Mouse (Mus musculus): ENCODE measurements around the gene Sypl. TPM values are rescaled to one million over a fixed set of nuclear protein-coding genes. Genes with fewer than 3 reads are reported as not detected.

The Sypl gene
- polyA plus RNA-seq, 1 experiment from 2014 or later = 50.3 TPM

DNA sequence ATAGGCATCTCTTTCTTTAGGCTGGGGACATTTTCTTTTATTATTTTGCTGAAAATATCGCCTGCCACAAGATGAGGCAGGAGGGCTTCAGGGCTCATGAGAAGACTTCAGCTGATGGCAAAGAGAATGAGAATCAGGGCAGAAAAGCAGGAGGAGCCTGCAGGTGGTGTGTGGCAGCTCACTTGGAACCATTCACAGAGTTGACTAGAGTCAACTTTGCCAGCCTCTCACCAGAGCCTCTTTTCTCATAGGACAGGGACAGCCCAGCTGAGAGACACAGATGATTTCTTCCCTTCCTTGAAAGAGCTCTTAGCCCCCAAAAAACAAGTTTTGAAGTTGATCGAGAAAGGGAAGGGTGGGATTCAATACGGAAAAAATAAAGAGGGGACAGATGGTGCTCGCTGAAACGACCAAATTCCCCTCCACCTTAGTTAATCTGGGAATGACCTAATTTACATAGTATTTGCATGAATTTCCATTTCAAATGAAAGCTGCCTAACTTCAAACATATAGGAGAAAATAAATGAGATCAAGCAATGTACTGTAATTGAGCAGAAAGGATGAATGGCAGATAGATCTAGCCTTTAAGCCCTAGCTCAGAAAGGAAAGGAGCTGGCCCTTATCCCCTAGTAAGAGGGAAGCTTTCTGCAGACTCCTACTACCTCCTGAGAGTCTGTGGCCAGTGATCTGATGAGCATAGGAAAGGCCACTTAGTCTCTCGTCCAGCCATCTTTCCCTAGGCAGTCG is 60.5 kb downstream of the Sypl start:
- Histone ChIP-seq H3K27ac (replicated peaks) (no peak overlapping the region), H3K4me1 (peaks cover 7% of the 10 kb centered on the region), H3K4me3 (no peak overlapping the region), H3K9me3 (no peaks in the 10 kb centered on the region), H3K27me3 (replicated peaks; ENCODE audit: low read depth, poor library complexity, severe bottlenecking) (no peaks in the 10 kb centered on the region; the same call in 1 of the 2 replicates), H3K36me3 (replicated peaks) (no peaks in the 10 kb centered on the region)
- DNase-seq (ENCODE audit: low spot score) = no peak
- WGBS = 76% methylated on average over 7 of the region's 7 CpGs

DNA sequence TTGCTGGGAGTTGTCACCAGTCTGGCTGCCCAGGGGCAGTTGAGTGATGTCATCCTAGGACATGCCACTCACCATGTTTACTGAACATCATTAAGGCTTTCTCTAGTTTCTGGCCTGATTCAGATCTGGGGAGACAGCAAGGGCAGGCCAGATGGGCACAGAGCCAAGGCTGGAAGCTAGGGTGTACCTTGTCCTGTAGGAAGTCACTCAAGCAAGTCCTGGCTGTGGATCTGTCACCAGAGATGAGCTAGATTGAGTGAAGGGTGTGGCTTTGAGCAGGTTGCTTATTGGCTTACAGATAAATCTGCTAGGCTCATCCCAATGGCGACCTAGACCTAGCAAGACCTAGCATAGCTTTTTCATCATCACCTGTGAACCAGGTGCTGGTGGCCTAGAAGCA is 61.4 kb downstream of the Sypl start:
- no peak for DNase-seq (ENCODE audit: low spot score)
- Histone ChIP-seq H3K27me3 (replicated peaks; ENCODE audit: low read depth, poor library complexity, severe bottlenecking) (no peaks in the 10 kb centered on the region; the same call in 1 of the 2 replicates), H3K9me3 (no peaks in the 10 kb centered on the region), H3K36me3 (replicated peaks) (no peaks in the 10 kb centered on the region), H3K4me1 (peaks cover 5% of the 10 kb centered on the region; the same call in 1 of the 2 replicates), H3K27ac (replicated peaks) (no peak overlapping the region), H3K4me3 (no peak overlapping the region)
- WGBS = 90% methylated on average over 1 of the region's 1 CpGs

DNA sequence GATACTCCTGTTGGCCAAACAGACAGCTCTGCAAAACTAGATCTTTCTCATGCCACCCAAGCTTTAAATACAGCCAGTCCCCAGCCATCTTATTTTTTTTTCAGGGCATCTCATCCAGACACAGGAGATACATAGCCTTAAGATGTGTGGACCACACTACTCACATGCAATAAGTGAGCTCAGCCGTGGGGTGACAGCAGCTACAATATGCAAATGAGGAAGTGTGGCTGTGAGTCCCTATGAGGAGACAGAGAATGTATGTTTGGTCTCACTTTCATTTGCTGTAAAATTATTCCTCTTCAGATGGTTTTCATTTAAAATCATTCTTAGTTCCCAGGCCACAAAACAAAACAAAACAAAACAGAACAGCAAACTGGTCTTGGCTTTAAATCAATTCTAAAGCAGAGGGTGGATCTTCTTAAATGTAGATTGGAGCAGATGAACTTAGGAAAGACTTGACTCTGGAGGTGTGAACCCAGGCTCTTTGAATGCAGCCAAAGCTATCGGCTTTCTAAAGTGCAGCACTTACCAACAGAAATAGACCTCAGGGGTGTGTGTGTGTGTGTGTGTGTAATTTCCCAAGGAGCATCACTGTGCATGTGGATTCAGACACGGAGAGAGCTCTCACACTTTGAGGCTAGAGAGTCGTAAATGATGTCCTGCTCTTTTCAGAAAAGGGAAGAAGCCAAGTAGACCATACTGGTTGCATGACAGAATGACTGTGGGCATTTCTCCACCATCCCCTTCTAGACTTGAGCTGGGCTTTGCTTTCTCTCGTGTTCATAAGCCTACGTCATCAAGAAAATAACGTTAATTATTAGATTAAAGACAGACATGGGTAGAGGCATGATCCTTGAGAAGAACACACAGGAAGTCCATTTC is 63.4 kb downstream of the Sypl start:
- Histone ChIP-seq H3K4me1 (peaks cover 5% of the 10 kb centered on the region; the same call in 1 of the 2 replicates), H3K27me3 (replicated peaks; ENCODE audit: low read depth, poor library complexity, severe bottlenecking) (no peaks in the 10 kb centered on the region; the same call in 1 of the 2 replicates), H3K9me3 (no peaks in the 10 kb centered on the region), H3K36me3 (replicated peaks) (no peaks in the 10 kb centered on the region), H3K27ac (replicated peaks) (no peak overlapping the region), H3K4me3 (no peak overlapping the region)
- WGBS = 76% methylated on average over 7 of the region's 7 CpGs
- DNase-seq (ENCODE audit: low spot score) = no peak

- Histone ChIP-seq H3K4me1 (peaks cover 5% of the 10 kb centered on the region; the same call in 1 of the 2 replicates), H3K27me3 (replicated peaks; ENCODE audit: low read depth, poor library complexity, severe bottlenecking) (no peaks in the 10 kb centered on the region; the same call in 1 of the 2 replicates), H3K9me3 (no peaks in the 10 kb centered on the region), H3K27ac (replicated peaks) (no peak overlapping the region), H3K4me3 (no peak overlapping the region), H3K36me3 (replicated peaks) (no peaks in the 10 kb centered on the region)
- 72% methylated on average over 4 of the region's 4 CpGs for WGBS
- DNase-seq (ENCODE audit: low spot score) = no peak
Measured at GRCm38 (mm10) chr12:33018601-33019000, 64.9 kb downstream of the Sypl start.

GRCm38 (mm10) chr12:33020011-33020410 is 66.3 kb downstream of the Sypl start:
- Histone ChIP-seq H3K9me3 (no peaks in the 10 kb centered on the region), H3K27me3 (replicated peaks; ENCODE audit: low read depth, poor library complexity, severe bottlenecking) (no peaks in the 10 kb centered on the region; the same call in 1 of the 2 replicates), H3K36me3 (replicated peaks) (no peaks in the 10 kb centered on the region), H3K4me3 (no peak overlapping the region), H3K27ac (replicated peaks) (no peak overlapping the region), H3K4me1 (peaks cover 5% of the 10 kb centered on the region; the same call in 1 of the 2 replicates)
- DNase-seq (ENCODE audit: low spot score) = no peak
- WGBS = 89% methylated on average over 6 of the region's 6 CpGs

GRCm38 (mm10) chr12:33021140-33021539 is 67.4 kb downstream of the Sypl start:
- DNase-seq (ENCODE audit: low spot score) = no peak
- Histone ChIP-seq H3K4me3 (no peak overlapping the region), H3K27me3 (replicated peaks; ENCODE audit: low read depth, poor library complexity, severe bottlenecking) (peaks cover 9% of the 10 kb centered on the region; the same call in 1 of the 2 replicates), H3K27ac (replicated peaks) (no peak overlapping the region), H3K9me3 (no peaks in the 10 kb centered on the region), H3K36me3 (replicated peaks) (no peaks in the 10 kb centered on the region), H3K4me1 (peaks cover 5% of the 10 kb centered on the region; the same call in 1 of the 2 replicates)
- 88% methylated on average over 9 of the region's 9 CpGs for WGBS

DNA sequence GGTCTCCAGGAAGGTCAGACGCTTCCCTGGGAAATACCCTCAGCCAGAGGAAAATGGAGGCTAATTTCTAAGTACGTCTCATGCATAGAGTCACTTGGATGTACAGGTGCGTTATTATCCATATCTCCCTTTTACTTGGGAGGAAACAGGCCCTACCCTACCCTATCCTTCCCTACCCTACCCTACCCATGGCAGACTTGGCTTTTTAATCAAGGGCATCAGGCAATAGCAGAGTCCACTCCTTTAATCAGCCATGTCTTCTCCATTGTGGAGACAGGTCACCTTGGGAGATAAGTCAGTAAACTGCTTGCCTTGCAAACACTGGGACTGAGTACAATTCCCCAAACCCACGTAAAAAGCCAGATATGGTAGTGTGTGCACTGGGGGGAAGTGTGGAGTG is 68.1 kb downstream of the Sypl start:
- 90% methylated on average over 4 of the region's 4 CpGs for WGBS
- Histone ChIP-seq H3K9me3 (no peaks in the 10 kb centered on the region), H3K4me1 (peaks cover under 1% of the 10 kb centered on the region; the same call in 1 of the 2 replicates), H3K4me3 (no peak overlapping the region), H3K27ac (replicated peaks) (no peak overlapping the region), H3K27me3 (replicated peaks; ENCODE audit: low read depth, poor library complexity, severe bottlenecking) (peaks cover 13% of the 10 kb centered on the region; the same call in 1 of the 2 replicates), H3K36me3 (replicated peaks) (no peaks in the 10 kb centered on the region)
- DNase-seq (ENCODE audit: low spot score) = no peak

- Histone ChIP-seq H3K4me1 (peaks cover 23% of the 10 kb centered on the region), H3K9me3 (no peaks in the 10 kb centered on the region), H3K27me3 (replicated peaks; ENCODE audit: low read depth, poor library complexity, severe bottlenecking) (peaks cover 23% of the 10 kb centered on the region), H3K4me3 (no peak overlapping the region), H3K36me3 (replicated peaks) (no peaks in the 10 kb centered on the region), H3K27ac (replicated peaks) (no peak overlapping the region)
- 69% methylated on average over 6 of the region's 6 CpGs for WGBS
- no peak for DNase-seq (ENCODE audit: low spot score)
Measured at GRCm38 (mm10) chr12:33024524-33024923, 70.8 kb downstream of the Sypl start.

GRCm38 (mm10) chr12:33027093-33027492 is 73.4 kb downstream of the Sypl start:
- Histone ChIP-seq H3K9me3 (no peaks in the 10 kb centered on the region), H3K27me3 (replicated peaks; ENCODE audit: low read depth, poor library complexity, severe bottlenecking) (peaks cover 35% of the 10 kb centered on the region), H3K36me3 (replicated peaks) (no peaks in the 10 kb centered on the region), H3K4me3 (peak overlapping the region; percentile 27; the same call in 1 of the 2 replicates), H3K4me1 (peaks cover 23% of the 10 kb centered on the region), H3K27ac (replicated peaks) (peak overlapping the region; percentile 37; the same call in 1 of the 2 replicates)
- 4% methylated on average over 10 of the region's 10 CpGs for WGBS
- DNase-seq (ENCODE audit: low spot score) = peak; percentile 82

GRCm38 (mm10) chr12:33028109-33028691 is 74.5 kb downstream of the Sypl start:
- no peaks in the 10 kb centered on the region for H3K9me3 ChIP-seq
- no peak overlapping the region for H3K27ac ChIP-seq (replicated peaks)
- H3K4me1 ChIP-seq = peaks cover 23% of the 10 kb centered on the region
- peaks cover 36% of the 10 kb centered on the region for H3K27me3 ChIP-seq (replicated peaks; ENCODE audit: low read depth, poor library complexity, severe bottlenecking)
- H3K4me3 ChIP-seq = peak overlapping the region; percentile 1; the same call in 1 of the 2 replicates
- H3K36me3 ChIP-seq (replicated peaks) = no peaks in the 10 kb centered on the region
- DNase-seq (ENCODE audit: low spot score) = no peak
- WGBS = 41% methylated on average over 10 of the region's 10 CpGs

GRCm38 (mm10) chr12:33028708-33029107 is 75.0 kb downstream of the Sypl start:
- Histone ChIP-seq H3K4me3 (peak overlapping the region; percentile 1; the same call in 1 of the 2 replicates), H3K36me3 (replicated peaks) (no peaks in the 10 kb centered on the region), H3K27ac (replicated peaks) (no peak overlapping the region), H3K4me1 (peaks cover 23% of the 10 kb centered on the region), H3K27me3 (replicated peaks; ENCODE audit: low read depth, poor library complexity, severe bottlenecking) (peaks cover 42% of the 10 kb centered on the region), H3K9me3 (no peaks in the 10 kb centered on the region)
- DNase-seq (ENCODE audit: low spot score) = no peak
- WGBS = 56% methylated on average over 13 of the region's 13 CpGs
